Mouse (Mus musculus) kidney, embryonic 14.5 days (tissue): ENCODE measurements around the gene Cacnb3. TPM values are rescaled to one million over a fixed set of nuclear protein-coding genes. Genes with fewer than 3 reads are reported as not detected.
"Not testable (repeated sequence)": the region's sequence is repeated elsewhere in the genome, so short reads cannot be mapped to it uniquely, and the experiment has no call there.

Source experiments
- ATAC-seq: fragments of 200-750 bp; cut with Nextera tagmentation; 2 replicates; pipeline ENCODE4 v1.8.0; 2017; ENCODE audit warnings: moderate number of reproducible peaks, mild to moderate bottlenecking, moderate TSS enrichment, moderate library complexity; ENCODE audit not compliant: low FRiP score, low TSS enrichment
- H3K27ac ChIP-seq: fragments of 300-500 bp; sonication (generic); 2 replicates; pipeline ENCODE4 v1.5.1; 2014; ENCODE audit warnings: low read depth, mild to moderate bottlenecking, low read length, moderate library complexity, mixed read lengths
- H3K27me3 ChIP-seq: fragments of 300-500 bp; sonication (generic); 2 replicates; pipeline ENCODE4 v1.6.1; 2014; ENCODE audit warnings: mild to moderate bottlenecking, low read length; ENCODE audit not compliant: control insufficient read depth, insufficient read depth
- H3K36me3 ChIP-seq: fragments of 300-500 bp; sonication (generic); 2 replicates; pipeline ENCODE4 v1.6.1; 2014; ENCODE audit warnings: low read length, mixed read lengths; ENCODE audit not compliant: control insufficient read depth, insufficient read depth
- H3K4me1 ChIP-seq: fragments of 300-500 bp; sonication (generic); 2 replicates; pipeline ENCODE4 v1.6.1; 2014; ENCODE audit warnings: low read length, mixed read lengths; ENCODE audit not compliant: control insufficient read depth, insufficient read depth
- H3K4me2 ChIP-seq: fragments of 300-500 bp; sonication (generic); replicated peaks from 2 replicates; pipeline ENCODE4 v1.6.1; 2014; ENCODE audit warnings: low read depth, mild to moderate bottlenecking, low read length
- H3K4me3 ChIP-seq: fragments of 300-500 bp; sonication (generic); 2 replicates; pipeline ENCODE4 v1.5.1; 2014; ENCODE audit warnings: mild to moderate bottlenecking, low read length
- H3K9ac ChIP-seq: fragments of 300-500 bp; sonication (generic); 2 replicates; pipeline ENCODE4 v1.6.1; 2014; ENCODE audit warnings: low read depth, mild to moderate bottlenecking, low read length, moderate library complexity
- H3K9me3 ChIP-seq: fragments of 300-500 bp; sonication (generic); 2 replicates; pipeline ENCODE4 v1.6.1; 2016; ENCODE audit warnings: low read length; ENCODE audit not compliant: control insufficient read depth
- WGBS: fragments of 180-500 bp; shearing (Covaris S2); extraction: QIAGEN DNeasy Blood & Tissue Kit; methylation state at CpG from one replicate; pipeline ENCODE4 v1.1.7; 2014; 5-methylcytosine and 5-hydroxymethylcytosine counted together
- polyA plus RNA-seq: library from polyadenylated mRNA; unstranded; fragments of >200 nt; fragmentation: Nextera tagmentation; extraction: Ambion mirVana; gene quantifications from 2 replicates; pipeline ENCODE4 v1.2.1, GENCODE M21; 2014

Cacnb3 gene
- polyA plus RNA-seq: 21.5 and 26.5 TPM in 2 replicates

- no peak for ATAC-seq
- no peaks in the 10 kb centered on the region for H3K9me3 ChIP-seq
- H3K4me3 ChIP-seq: peak within 1 kb of the TSS; percentile 92
- no peaks in the 10 kb centered on the region for H3K36me3 ChIP-seq
- peaks cover 54% of the 10 kb centered on the region for H3K4me1 ChIP-seq
- H3K9ac ChIP-seq: peak within 1 kb of the TSS; percentile 63; the same call in 1 of the 2 replicates
- H3K27me3 ChIP-seq: peaks cover 7% of the 10 kb centered on the region; the same call in 1 of the 2 replicates
- 29% methylated on average over 4 of the region's 4 CpGs for WGBS
- H3K4me2 ChIP-seq: peak within 1 kb of the TSS; percentile 95
- H3K27ac ChIP-seq: no peak within 1 kb of the TSS
Measured at GRCm38 (mm10) chr15:98630540-98630939, at the start of gene Cacnb3. Cacnb3 (plus strand) TSS chr15:98630840.

DNA sequence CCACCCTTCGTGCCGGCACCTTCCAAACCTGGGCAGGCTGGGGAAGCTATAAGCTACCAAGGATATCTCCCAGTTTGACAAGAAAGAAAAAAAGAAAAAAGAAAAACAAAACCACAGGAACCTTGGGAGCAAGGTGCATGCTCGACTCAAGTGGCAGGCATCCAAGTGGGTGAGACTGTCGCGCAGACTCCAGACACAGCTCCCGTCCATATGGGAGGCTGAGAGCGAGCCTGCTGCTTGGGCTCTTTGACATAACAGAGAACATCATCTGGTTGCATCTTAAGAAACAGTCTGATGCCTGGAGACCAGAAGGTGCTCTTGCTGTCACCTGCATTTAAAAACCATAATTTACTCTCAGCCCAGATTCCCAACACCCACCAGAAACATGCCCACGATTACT, 48.2 kb upstream of the Cacnb3 start:
- Histone ChIP-seq H3K4me3 (no peak overlapping the region), H3K36me3 (no peaks in the 10 kb centered on the region), H3K4me1 (peaks cover 4% of the 10 kb centered on the region; the same call in 1 of the 2 replicates), H3K27ac (no peak overlapping the region), H3K4me2 (no peak overlapping the region), H3K9me3 (no peaks in the 10 kb centered on the region), H3K9ac (no peak overlapping the region), H3K27me3 (no peaks in the 10 kb centered on the region)
- ATAC-seq: no peak
- WGBS: 80% methylated on average over 8 of the region's 8 CpGs

- no peak overlapping the region for H3K4me2 ChIP-seq
- no peak for ATAC-seq
- no peak overlapping the region for H3K27ac ChIP-seq
- no peak overlapping the region for H3K9ac ChIP-seq
- H3K4me1 ChIP-seq: peaks cover 4% of the 10 kb centered on the region; the same call in 1 of the 2 replicates
- H3K4me3 ChIP-seq: no peak overlapping the region
- no peaks in the 10 kb centered on the region for H3K36me3 ChIP-seq
- 79% methylated on average over 8 of the region's 8 CpGs for WGBS
- H3K27me3 ChIP-seq: no peaks in the 10 kb centered on the region
- no peaks in the 10 kb centered on the region for H3K9me3 ChIP-seq
Measured at GRCm38 (mm10) chr15:98582996-98583395, 47.6 kb upstream of the Cacnb3 start.

DNA sequence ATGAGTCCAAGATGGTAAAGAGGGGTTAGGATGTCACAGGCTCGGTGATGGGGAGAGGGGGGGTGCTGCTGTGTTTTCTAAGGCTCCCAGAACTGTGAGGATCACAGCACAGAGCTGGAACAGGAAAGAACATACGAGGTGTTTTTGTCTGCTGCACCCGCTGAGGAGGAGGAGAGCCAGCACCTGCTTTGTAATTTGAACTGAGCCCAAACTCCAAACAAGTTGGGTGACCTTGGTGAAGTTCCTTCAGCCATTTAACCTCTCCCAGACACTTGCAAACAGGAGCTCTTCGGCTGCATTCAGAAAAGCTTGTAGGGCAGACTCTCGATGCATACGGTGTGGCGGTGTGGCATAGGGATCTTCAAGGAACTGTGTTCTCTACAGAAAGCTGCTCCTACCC, 45.2 kb upstream of the Cacnb3 start:
- H3K27me3 ChIP-seq: no peaks in the 10 kb centered on the region
- 25% methylated on average over 7 of the region's 7 CpGs for WGBS
- no peak overlapping the region for H3K4me3 ChIP-seq
- H3K9ac ChIP-seq: no peak overlapping the region
- no peak for ATAC-seq
- H3K9me3 ChIP-seq: no peaks in the 10 kb centered on the region
- no peak overlapping the region; the same call in 1 of the 2 replicates for H3K27ac ChIP-seq
- peaks cover 12% of the 10 kb centered on the region for H3K36me3 ChIP-seq
- H3K4me1 ChIP-seq: peaks cover 4% of the 10 kb centered on the region; the same call in 1 of the 2 replicates
- H3K4me2 ChIP-seq: no peak overlapping the region

DNA sequence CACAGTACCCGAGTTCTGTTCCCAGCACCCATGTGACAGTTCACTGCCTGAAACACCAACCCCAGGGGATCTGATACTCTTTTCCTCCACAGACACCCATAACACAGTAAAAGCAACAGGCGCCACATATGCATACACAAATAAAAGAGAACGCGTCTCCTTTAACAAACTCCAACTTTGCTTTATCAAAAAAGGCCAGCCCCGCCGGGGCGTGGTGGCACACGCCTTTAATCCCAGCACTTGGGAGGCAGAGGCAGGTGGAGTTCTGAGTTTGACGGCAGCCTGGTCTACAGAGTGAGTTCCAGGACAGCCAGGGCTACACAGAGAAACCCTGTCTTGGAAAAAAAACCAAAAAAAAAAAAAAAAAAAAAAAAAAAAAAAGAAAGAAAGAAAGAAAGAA, 44.5 kb upstream of the Cacnb3 start:
- not testable (repeated sequence) for H3K4me1 ChIP-seq, H3K4me2 ChIP-seq, H3K27ac ChIP-seq, H3K4me3 ChIP-seq, ATAC-seq, H3K9me3 ChIP-seq, H3K27me3 ChIP-seq, H3K9ac ChIP-seq
- peaks cover 19% of the 10 kb centered on the region for H3K36me3 ChIP-seq
- 82% methylated on average over 9 of the region's 9 CpGs for WGBS

DNA sequence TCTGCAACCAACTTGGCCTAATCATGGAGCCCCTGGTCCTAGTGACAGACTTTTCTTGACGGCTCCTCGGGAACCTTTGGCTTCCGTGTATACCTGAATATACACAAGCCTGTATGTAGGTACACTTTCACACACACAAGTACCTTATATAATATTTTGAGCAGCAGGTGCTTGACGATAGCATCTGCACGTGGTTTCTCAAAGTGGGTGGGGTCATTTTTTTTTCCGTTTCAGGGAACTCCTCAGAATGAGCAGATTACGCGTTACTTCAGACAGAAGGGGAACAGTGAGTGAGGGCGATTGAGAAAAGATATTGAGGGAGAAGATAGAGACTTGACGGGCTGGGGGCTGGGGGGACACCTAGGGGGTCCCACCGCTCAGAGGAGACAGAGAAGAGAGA, 42.9 kb upstream of the Cacnb3 start:
- no peak for ATAC-seq

DNA sequence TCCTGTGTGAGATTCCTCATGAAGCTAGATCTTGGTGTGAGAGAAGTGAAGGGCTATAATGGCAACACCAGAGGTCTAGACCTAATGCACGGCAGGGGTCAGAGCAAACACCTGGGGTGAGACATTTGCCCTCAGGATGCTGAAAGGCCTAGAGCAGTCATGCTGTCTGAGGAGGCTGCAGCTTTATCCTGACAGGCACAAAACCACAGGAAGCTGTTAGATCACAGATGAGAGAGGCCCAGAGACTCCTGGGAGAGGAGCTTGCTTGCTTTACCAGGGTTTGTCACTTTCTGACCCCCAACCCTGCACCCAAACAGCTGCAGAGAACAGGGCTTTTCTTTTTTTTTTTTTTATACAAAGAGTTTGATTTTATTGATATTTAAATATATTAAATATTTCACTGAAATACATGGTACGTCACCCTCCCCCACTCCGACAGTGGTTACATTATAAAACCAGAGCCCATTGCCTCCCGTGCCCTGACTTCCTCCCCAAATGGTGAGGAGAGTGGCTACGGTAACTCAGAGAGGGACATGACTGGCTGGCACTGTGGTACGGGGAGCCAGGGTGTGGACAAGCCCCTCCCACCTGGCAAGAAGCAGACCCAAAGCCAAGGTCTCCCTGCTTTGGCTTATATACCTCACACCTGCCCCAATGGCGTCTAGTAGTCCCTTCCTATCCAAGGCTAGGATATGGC, 40.9 kb upstream of the Cacnb3 start:
- H3K27me3 ChIP-seq: no peaks in the 10 kb centered on the region
- 71% methylated on average over 7 of the region's 7 CpGs for WGBS
- H3K4me2 ChIP-seq: no peak overlapping the region
- peaks cover 56% of the 10 kb centered on the region for H3K36me3 ChIP-seq
- H3K9me3 ChIP-seq: no peaks in the 10 kb centered on the region
- peaks cover 4% of the 10 kb centered on the region; the same call in 1 of the 2 replicates for H3K4me1 ChIP-seq
- no peak for ATAC-seq
- H3K9ac ChIP-seq: no peak overlapping the region
- H3K4me3 ChIP-seq: no peak overlapping the region
- H3K27ac ChIP-seq: no peak overlapping the region

More for the DNA sequence above, 42.9 kb upstream of the Cacnb3 start:
- no peaks in the 10 kb centered on the region for H3K9me3 ChIP-seq
- H3K4me1 ChIP-seq: peaks cover 4% of the 10 kb centered on the region; the same call in 1 of the 2 replicates
- H3K27ac ChIP-seq: no peak overlapping the region
- H3K9ac ChIP-seq: no peak overlapping the region
- H3K4me3 ChIP-seq: no peak overlapping the region
- H3K4me2 ChIP-seq: no peak overlapping the region
- no peaks in the 10 kb centered on the region for H3K27me3 ChIP-seq
- H3K36me3 ChIP-seq: peaks cover 35% of the 10 kb centered on the region
- WGBS: 90% methylated on average over 11 of the region's 11 CpGs

DNA sequence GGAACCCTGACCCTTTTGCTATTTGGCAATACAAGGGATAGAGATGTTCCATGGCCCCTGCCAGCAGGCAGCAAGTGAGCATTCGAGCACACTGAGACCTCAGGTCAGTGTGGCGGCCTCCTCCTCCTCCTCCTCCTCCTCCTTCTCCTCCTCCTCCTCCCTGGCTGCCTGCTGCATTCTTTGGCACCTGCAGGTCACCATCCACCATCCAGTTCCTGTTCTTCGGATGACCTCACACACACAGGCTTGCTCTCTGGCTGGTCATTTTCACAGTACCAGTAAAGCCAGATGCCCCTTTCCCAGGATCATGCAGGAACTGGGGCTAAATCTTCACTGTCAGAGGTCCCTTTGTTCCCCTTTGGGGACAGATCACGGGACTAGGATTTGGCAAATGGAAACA, 39.2 kb upstream of the Cacnb3 start:
- 60% methylated on average over 4 of the region's 4 CpGs for WGBS
- Histone ChIP-seq H3K4me3 (no peak overlapping the region), H3K27ac (no peak overlapping the region), H3K9me3 (no peaks in the 10 kb centered on the region), H3K9ac (no peak overlapping the region), H3K27me3 (no peaks in the 10 kb centered on the region), H3K4me1 (no peaks in the 10 kb centered on the region), H3K4me2 (no peak overlapping the region), H3K36me3 (peaks cover 72% of the 10 kb centered on the region)
- ATAC-seq: no peak

DNA sequence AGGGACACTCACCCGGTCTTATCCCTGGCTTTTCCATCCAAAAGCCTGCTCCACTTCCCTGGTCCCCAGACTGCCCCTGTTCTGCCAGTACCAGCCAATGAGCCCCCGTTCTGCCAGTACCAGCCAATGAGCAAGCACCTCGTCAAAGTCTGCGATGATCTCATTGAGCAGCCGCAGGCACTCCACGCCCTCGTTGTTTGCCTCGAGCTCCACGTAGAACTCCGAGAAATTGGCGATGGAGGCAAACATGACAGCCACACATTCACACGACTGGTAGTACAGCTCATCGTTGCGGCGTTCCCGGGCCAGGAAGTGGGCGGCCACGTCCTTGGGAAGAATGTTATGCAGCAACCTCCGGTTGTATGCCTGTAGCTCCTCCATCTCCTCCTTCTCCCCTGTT, 36.4 kb upstream of the Cacnb3 start:
- Histone ChIP-seq H3K4me1 (no peaks in the 10 kb centered on the region), H3K4me3 (no peak overlapping the region), H3K36me3 (peaks cover 93% of the 10 kb centered on the region), H3K9ac (no peak overlapping the region), H3K4me2 (no peak overlapping the region), H3K27ac (no peak overlapping the region), H3K9me3 (no peaks in the 10 kb centered on the region), H3K27me3 (no peaks in the 10 kb centered on the region)
- WGBS: 83% methylated on average over 19 of the region's 19 CpGs
- ATAC-seq: no peak
